Mouse (Mus musculus): ENCODE measurements around the gene Prune2.

The Prune2 gene

DNA sequence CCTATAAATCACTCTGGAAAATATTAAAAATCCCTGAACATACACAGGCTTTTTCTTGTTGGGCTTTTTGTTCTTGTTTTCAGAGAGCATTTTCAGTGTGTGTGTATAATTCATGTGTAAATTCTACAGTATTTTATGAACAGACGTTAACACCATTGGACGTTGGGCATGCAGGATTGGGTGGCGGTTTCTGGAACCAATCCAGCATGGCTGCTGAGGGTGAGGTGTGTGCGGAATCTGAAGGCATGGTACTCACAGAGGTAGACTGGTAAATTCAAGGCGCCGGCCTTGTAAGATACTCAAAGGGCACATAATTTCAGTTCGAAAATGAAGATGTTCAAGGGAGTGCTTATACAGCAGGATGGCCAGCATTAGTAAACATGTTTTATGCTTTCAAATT lies 251.2 kb downstream of the Prune2 start:
- peak; percentile 73 for DNase-seq

DNA sequence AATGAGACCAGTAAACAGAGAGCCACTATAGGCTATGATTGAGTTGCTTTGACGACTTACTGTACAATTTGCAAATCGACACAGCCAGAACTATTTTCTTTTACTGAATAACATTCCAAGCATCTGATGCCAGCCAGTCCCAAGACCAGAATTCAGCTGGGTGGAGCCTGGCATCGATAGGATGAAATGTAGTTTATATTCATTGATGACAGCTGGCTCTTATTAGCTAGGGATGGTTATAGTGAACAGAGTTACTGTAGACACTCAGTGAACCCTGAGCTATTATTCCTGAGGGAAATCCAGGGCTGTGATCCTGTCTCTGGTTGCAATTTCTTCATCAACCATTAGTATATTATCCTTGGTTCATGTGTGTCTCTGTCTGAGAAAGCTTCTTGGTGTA lies 254.6 kb downstream of the Prune2 start:
- DNase-seq, result no peak

DNA sequence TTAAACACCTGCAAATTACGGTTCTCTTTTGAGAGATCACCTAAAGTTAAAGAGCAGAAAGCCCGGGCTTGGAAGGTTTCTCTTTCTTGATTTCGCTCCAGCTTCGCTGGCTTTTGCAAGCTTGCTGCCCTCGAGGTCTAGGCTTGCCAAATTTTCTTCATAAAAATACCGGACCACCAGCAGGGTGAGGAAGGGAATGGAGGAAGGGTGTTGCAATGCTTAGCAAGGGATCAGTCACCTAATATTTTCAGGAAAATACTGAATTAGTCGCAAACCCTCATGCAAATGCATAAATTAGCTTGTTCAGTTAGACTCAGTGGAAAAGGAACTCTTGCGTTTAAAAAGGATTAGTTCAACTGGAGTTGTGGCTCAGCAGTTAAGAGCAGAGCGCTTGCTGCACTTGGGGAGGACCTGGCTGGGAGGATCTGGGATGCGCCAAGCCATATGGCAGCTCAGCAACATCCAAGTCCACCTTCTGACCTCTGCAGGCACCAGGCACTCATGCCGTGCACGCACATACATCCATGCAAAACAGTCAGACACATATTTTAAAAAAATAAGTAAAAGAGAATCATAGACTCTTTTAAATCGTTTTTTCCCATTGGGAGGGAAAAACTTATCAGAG lies 259.1 kb downstream of the Prune2 start:
- DNase-seq, result peak; percentile 22

DNA sequence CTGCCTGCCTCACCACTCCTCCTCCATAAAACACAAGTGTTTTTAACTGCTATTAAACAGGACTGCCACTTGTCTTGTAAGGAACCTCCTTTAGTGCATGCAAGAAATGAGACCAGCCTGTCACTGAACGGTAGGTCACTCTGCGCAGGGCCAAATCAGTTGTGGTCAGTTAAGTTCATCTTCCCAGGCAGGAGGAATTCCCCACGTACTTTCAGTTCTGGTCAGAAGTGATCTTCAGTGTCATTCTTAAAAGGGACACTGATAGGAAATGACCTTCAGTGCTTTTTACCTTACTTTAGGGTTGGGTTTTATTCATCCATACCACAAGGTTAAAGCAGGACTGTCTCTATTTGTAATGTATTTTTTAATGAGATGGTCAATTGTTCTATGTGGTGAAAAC lies 262.3 kb downstream of the Prune2 start:
- no peak for DNase-seq

DNA sequence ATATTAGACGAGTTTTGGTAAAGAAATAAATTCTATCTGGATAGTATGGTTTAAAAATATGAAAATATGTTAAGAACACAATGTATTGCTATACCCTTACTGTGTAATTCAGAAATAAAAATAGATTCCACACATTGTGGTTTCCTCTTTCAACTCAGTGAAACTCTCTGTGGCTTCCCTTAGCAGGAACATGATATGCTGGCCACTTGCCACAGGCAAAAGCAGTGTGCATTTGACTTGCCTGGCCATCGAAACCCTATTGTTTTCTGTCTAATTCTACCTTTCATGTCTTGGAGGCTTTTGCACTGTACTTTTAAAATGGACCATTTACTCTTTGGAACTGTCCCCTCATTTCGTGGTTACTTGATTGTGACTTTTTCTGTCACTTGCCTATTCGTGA lies 267.9 kb downstream of the Prune2 start:
- DNase-seq, result peak; percentile 93

DNA sequence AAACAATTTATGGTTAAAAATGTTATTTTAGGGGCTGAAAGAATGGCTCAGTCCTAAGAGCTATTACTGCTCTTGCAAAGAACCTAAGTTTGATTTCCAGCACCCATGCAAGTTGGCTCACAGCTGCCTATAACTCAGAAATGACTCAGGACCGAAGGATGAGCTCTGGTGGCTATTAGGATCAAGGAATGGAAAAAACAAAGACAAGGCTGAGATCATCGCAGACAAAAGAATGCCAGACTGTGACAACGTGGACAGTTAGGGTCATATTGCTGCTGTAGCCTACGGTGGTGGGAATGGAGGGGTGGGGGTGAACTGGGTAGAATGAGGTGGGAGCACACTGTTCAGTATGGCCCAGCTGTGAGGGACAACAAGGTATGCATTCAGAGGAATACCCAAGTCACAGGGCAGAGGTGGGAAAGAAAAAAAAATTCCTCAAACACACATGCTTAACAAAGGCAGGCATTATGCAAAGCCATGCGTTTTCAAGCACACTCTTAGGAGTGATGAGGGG lies 269.7 kb downstream of the Prune2 start:
- DNase-seq, result peak; percentile 41

DNA sequence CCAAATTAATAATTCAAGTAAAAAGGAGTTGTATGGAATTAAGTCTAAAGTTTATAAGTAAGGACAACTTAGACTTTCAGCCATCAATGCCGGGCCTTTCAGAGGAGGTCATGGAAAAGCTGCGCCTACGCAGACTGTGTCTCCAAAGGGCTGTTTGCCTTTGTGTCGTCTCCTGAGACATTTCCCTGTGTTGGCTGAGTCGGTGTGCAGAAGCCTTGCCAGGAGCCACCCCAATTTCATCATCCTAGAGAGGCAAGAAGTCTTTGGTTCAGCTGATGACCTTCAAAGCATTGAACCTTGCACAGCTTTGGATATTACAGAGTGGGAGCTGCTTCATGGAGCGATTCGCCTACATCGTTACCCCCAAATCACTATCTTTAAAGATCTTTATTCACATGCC lies 270.2 kb downstream of the Prune2 start:
- peak; percentile 87 for DNase-seq

DNA sequence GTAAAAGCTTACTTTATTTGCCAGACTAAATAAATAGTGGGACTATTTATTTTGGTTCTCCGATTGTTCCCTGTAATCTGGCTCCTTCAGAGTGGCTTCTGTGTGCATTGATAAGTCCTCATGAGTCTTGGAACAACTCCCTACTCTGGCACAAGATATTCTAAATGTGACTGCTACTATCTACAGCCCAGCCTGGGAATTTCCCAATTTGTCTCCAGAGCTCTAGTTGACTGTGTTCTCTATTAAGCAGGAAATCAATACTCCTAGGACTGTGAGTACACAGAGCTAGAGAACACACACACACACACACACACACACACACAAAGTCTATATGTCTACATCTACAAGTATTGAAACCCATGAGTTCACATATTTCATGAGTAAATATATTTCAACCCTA lies 274.1 kb downstream of the Prune2 start:
- DNase-seq, result peak; percentile 88

DNA sequence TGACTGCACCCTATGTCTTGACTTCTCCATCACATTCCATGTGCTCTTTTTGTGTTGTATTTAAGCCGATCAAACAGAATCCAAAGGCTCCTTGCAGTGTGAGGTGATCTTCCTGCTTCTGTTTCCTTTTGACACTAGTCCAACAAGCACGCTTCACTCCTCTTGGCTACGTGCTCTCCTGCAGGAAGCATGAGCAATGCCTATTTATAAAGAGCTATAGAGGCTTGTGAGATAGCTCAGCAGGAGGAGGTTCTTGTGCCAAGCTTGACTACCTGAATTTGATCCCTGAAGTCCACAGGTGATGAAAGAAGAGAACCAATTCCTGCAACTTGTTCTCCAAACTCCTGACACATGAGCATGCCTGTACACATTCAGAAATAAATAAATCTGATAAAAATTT lies 282.6 kb downstream of the Prune2 start:
- DNase-seq, result no peak

DNA sequence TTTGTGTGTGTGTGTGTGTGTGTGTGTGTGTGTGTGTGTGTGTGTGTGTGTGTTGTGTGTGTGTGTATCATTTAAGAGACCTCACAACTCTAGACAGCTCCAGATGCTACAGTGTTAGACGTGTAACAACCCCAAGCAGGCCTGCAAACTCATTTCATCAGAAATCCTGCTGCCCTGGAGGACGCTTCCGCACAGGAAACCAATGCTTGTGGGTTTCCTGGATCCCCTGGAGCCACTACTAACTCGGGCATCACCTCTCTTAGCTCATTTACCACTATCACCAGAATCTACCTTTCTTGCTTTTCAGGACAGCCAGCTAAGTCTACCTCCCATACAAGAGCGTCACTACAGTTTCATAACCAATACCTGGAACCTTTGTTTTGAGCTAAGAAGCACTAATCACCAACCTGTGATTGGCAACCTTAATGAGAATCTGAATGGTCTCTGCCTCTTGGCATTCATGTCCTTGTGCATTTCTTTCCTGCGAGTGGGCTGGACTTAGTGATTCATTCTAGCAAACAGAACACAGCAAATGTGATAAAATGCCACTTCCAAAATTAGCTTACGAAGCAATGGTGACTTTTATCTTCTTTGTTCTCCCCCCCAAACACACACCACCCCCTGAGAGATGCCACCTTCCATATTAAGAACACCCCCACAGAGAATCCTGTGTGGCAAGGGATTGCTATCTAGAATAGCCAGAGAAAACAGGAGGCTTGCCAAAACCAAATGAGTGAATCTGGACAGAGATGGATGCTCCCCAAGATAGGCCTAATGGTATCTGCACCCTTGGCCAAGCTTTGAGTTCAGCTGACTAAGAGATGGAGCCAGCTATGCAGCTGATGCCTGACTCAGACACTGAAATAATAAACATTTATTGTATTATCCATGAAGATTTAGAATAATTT lies 284.5 kb downstream of the Prune2 start:
- peak; percentile 65 for DNase-seq

DNA sequence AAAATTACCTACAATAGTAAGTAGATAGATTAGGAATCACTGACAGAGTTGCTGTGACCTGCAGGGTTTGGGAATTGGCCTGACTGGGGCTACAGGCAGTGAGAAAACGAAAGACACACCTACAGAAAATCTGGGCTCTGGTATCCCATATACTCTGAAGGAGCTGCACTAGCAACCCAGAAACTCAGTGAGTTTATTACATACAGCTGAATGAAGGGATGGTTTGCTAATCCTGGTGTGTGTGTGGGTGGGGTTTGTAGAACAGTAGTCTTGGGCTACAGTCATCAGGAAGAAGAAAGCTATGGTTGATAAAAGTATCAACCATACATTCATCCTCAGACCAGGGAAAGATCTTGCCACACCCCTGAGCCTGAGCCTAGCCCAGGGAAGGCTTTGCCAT lies 285.3 kb downstream of the Prune2 start:
- DNase-seq, result peak; percentile 55

DNA sequence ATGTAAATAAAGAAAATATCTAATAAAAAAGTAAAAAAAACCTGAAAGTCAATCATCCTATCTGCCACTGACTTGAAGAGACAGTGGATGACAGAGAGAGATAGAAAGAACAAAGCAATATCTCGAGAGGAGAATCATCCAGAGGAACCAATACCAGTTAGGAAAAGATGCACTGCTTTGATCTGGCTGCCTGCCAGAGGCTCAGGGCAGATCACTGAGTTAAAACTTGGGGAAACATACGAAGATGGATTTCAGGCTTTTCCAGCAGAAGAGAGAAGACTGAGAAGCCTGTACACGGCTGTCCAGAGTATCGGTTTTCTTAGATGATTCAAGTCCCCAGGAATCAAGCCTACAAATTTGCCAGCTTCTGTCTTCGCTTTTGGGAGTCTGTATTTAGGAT lies 287.0 kb downstream of the Prune2 start:
- peak; percentile 33 for DNase-seq

DNA sequence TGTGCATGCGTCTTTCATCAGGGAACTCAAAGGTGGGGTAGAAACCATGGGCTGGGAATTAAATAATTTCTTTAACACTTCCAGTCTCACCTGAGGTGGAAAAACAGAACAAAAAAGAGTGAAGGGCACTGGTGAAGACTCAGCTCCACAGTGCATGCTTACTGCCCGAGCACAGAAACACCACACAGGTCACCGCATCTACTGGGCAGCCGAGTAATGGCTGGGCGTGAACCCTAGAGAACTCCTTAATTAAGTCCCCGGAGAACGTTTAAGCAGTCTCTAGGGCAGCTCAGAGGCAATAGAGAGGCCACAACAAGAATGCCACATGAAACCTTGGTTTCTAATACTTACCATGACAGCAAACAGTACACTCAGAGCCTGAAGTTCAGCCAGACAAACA lies 288.6 kb downstream of the Prune2 start:
- DNase-seq, result peak; percentile 76

DNA sequence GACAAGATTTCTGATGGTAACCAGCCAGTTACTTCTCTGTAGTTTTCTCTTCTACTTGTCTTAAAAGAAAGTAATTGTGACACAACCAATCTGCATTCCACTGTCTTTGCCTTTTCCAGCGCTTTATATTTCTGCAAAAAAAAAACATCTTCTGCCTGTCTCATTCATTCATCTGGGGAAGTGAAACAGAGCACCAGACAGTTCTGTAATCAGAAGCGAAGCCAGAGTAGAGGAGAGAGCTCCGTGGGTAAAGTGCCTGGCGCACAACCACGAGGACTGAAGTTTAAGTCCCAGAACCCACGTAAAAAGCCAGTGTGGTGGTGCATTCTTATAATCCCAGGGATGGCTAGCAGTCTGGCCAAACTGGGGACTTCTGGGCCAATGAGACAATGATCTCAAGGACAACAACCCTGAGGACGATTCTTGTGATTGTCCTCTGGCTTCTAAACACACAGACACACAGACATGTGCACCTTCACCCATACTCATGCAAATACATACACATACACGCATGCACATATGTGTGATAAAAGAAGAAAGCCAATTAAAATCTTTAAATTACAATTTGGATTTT lies 291.5 kb downstream of the Prune2 start:
- peak; percentile 80 for DNase-seq

DNA sequence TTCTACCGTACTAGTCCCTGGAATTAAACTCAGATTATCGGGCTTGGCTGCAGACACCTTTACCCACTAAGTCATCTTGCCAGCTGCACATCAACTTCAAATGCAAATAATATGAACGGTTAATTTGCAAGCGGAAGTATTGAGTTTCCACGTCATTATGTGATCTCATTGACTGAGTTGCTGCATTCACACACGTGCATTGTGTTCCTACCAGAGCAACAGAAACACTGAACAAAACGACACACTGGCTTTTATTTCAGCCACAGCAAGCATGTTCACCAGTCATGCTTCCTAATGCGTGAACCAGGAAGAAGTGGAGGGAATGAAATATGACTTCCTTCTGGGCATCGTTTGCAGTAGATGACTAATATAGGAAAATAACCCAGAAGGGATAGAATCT lies 293.8 kb downstream of the Prune2 start:
- DNase-seq, result no peak

DNA sequence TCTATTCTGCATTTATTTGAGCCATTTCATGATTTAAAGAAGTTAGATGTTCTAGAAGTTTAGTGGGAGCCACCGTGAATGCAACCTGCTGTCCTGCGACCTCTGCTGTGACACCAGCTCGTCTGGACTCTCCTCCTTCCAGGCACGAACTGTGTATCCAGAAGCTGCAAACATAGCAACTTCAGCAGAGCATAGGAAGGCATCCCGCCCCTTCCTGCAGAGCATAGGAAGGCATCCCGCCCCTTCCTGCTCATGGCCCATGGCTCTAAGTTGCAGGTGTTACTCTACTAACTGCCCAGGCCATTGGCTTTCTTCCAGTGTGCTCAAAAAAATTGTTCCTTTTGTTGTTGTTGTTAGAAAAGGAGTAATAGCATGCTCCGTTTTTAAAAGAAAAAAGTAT lies 294.9 kb downstream of the Prune2 start:
- DNase-seq, result no peak

DNA sequence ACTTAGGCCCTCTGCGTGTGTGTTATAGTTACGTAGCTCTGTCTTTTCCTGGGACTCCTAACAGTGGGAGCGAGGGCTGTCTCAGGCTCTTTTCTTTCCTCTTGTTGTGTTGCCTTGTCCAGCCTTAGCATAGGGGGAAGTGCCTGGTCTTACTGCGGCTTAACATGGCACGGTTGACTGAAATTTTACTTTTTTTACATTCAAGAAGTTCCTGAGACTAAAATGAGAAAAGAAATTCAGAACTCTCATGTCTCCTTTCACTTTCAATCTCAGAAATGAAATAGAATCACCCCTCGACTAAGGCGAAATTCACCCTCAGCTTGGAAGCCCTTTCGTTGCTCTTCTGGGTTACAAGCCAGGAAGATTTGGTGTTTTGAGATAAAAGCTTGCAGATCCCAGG lies 295.5 kb downstream of the Prune2 start:
- DNase-seq, result no peak

DNA sequence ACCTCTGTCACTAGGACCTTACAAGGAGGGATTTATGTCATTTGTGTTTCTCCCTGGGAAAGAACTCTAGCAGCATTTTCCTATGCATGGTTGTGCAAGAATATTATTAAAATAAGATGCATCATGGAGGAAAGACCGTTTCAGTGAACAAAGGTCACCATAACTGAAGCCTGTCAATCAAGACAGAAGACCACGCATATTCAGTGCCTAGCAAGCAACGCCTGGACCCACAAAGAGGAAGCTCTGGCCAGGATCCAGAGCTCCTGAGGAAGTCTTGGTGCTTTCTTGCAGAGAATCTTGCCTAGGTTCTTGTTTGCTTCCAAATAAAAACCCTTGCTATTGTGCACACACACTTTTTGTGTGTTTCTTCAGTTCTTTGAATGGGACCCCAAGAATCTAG lies 296.9 kb downstream of the Prune2 start:
- no peak for DNase-seq

DNA sequence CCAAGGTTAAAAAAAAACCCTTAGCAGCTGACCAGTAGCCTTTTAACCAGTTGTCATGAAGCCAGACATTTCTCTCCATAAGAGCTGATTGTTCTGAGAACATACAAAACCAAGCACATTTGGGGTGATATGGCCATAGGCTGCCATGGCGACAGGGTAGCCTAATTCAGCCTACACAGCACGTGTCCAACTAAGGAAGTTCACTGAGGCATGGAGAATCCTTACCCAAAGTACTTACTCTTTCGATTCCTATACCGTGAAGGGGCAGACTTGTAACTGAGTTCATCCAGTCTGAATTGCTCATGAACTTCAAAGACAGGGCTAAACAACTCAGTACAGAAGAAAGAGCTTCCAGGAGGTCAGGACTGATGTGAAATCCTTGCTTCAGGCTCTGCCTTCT lies 299.6 kb downstream of the Prune2 start:
- DNase-seq, result no peak

DNA sequence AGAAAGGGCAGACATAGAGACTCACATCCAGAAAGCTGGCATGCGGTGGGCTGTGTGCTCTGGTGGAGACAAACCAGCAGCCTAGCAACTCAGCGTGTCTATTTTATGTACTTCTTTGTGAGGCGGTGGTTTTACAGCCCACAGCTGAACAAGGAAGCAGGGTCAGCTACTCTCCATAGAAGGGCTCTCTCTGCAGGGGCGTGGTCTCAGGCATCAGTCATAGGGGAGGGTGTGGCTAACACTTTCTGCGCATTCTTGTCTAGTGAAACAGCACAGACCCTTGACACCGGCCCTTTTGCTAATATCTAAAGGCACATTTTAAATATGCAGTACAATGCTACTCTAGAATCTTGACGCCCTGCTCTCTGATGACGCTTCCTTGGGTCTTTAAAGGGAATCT lies 300.5 kb downstream of the Prune2 start:
- peak; percentile 87 for DNase-seq

DNA sequence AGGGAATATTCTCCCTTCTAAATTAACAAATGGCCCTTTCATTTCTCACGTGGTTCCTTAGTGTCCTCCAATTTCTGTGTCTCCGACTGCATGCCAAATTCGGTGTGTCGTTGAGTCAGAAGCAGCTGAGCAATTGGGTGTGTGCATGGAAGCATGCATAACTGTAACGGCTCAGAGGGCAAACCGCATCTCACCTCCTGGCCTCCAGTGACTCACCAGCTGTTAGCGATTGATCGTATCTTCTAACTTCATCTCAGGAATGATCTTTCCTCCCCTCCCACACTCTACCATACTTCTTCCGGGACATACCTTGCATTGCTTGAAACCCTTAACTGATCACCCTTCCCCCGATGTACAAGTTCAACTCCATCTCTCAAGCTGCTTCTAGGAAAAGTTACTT lies 300.9 kb downstream of the Prune2 start:
- DNase-seq, result peak; percentile 79

DNA sequence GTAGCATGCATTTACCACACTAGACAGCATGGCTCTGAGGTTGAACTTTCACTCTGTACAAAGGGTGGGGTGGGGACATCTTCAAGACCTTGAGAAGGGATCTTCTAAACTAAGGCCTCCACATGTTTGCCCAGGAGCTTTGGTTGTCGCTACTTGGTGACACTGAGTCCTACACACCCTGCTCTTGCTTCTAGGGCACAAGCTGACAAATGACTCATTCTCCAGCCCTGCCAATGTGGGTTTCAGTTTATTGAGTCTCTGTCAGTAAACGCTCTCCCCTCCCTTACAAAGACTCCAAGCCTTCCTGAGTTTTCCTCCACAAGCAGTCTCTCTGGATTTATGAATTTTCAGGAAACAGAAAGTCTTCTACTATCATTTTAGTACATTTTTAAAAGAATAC lies 307.3 kb downstream of the Prune2 start:
- no peak for DNase-seq

DNA sequence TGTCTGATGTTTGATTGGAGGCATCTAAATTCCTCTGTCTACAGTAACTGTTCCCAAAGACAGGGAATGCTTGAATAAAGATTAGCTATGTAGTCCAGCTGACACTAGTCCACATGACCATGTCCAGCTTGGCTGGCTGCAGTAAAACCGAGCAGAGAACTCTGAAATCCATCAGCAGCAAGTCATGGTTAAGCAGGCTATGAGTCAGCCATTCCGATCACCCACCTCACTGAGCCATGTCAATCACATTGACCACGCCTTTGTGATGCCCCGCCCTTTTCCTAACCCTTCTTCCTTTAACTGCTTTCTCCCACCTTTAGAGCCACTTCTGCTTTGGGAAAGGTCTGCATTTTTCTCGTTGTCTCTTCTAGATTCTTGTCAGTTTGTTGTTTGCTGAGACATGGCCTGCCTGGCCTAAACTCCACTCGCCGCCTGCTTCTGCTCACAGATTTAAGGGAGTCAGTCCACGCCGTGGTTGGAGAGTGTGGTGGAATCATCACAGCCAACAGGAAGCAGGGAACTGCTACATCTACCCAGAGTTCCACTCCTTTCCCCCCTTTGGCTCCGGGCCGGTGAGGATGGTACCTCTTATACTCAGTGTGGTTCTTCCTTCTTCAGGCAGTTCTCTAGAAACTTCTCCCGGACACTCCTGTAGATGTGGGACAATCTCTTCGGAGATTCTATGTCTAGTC lies 307.9 kb downstream of the Prune2 start:
- DNase-seq, result no peak
